Mouse (Mus musculus) testis, postnatal 10 days (tissue): ENCODE data around the gene Hoxc6.
A peak's percentile ranks its signal among the peaks of the same experiment; 100 is the strongest.

Experiments used
- DNase-seq: peaks from one replicate; pipeline ENCODE4 v3.0.0; 2021; ENCODE audit warnings: low spot score

Hoxc6 gene

GRCm38 (mm10) chr15:102967511-102968397 lies 30.3 kb upstream of the Hoxc6 start:
- DNase-seq, result no peak

- DNase-seq, result no peak
These were observed 28.8 kb upstream of the Hoxc6 start for GRCm38 (mm10) chr15:102969296-102969695.

- DNase-seq, result no peak
These were observed 27.3 kb upstream of the Hoxc6 start for GRCm38 (mm10) chr15:102970740-102971139.

- no peak for DNase-seq
These were observed 25.8 kb upstream of the Hoxc6 start for GRCm38 (mm10) chr15:102972254-102972653.

- no peak for DNase-seq
These were observed 25.3 kb upstream of the Hoxc6 start for GRCm38 (mm10) chr15:102972753-102973152.

GRCm38 (mm10) chr15:102975034-102975433 lies 23.0 kb upstream of the Hoxc6 start:
- DNase-seq, result no peak

- DNase-seq, result no peak
These were observed 22.4 kb upstream of the Hoxc6 start for GRCm38 (mm10) chr15:102975688-102976111.

GRCm38 (mm10) chr15:102976171-102976570 lies 21.9 kb upstream of the Hoxc6 start, which contains the start of gene Hoxc9:
Hoxc9 (plus strand) TSS chr15:102976439.
- DNase-seq, result no peak

- DNase-seq, result no peak
These were observed 21.2 kb upstream of the Hoxc6 start for GRCm38 (mm10) chr15:102976631-102977422.

- DNase-seq, result no peak
These were observed 20.6 kb upstream of the Hoxc6 start for GRCm38 (mm10) chr15:102977423-102977974.

- no peak for DNase-seq
These were observed 19.2 kb upstream of the Hoxc6 start for GRCm38 (mm10) chr15:102978615-102979515.

- DNase-seq, result no peak
These were observed 18.1 kb upstream of the Hoxc6 start for GRCm38 (mm10) chr15:102979936-102980335.

GRCm38 (mm10) chr15:102980352-102980751 lies 17.7 kb upstream of the Hoxc6 start:
- no peak for DNase-seq

GRCm38 (mm10) chr15:102980912-102981311 lies 17.1 kb upstream of the Hoxc6 start:
- DNase-seq, result no peak

- peak; percentile 61 for DNase-seq
These were observed 16.4 kb upstream of the Hoxc6 start for GRCm38 (mm10) chr15:102981379-102982288.

GRCm38 (mm10) chr15:102983716-102984115 lies 14.3 kb upstream of the Hoxc6 start:
- DNase-seq, result no peak

- no peak for DNase-seq
These were observed 13.5 kb upstream of the Hoxc6 start for GRCm38 (mm10) chr15:102984521-102984920.

- DNase-seq, result no peak
These were observed 13.1 kb upstream of the Hoxc6 start for GRCm38 (mm10) chr15:102984925-102985324.

GRCm38 (mm10) chr15:102987124-102987833 lies 10.8 kb upstream of the Hoxc6 start:
- DNase-seq, result peak; percentile 98

- no peak for DNase-seq
These were observed 10.0 kb upstream of the Hoxc6 start for GRCm38 (mm10) chr15:102988078-102988477.
